Mouse (Mus musculus) MEL (cell line): ENCODE measurements at regions not wholly inside any gene's neighbourhood (a gene's known extent, or its start where the extent isn't known, plus 50 kb on each side); places are given as distances from the start of the nearest gene placed in this dataset.

Source experiments
- DNase-seq: peaks from one replicate; pipeline ENCODE4 v3.0.0; 2011; ENCODE audit warnings: low read depth, low spot score
- H3K27ac ChIP-seq: 2 replicates; pipeline ENCODE4 v1.5.1; 2012; ENCODE audit warnings: low read depth, mild to moderate bottlenecking, control low read depth, low read length, moderate library complexity; ENCODE audit not compliant: control insufficient read depth
- H3K27me3 ChIP-seq, 2 experiments: fragments of 150-350 bp in 1 of 2; sonication (generic) in 1 of 2; 2 replicates each; pipeline ENCODE4 v1.6.1; 2012; ENCODE audit warnings: low read length in 2 of 2, mild to moderate bottlenecking in 2 of 2, improper control_type of control experiment in 1 of 2, moderate library complexity in 1 of 2; ENCODE audit not compliant: insufficient read depth in 2 of 2, control insufficient read depth in 1 of 2
- H3K36me3 ChIP-seq, 2 experiments: 2 replicates each; pipeline ENCODE4 v1.6.1; 2012 to 2014; ENCODE audit warnings: low read length in 2 of 2, improper control_type of control experiment in 1 of 2, inconsistent platforms in 1 of 2, mild to moderate bottlenecking in 1 of 2; ENCODE audit not compliant: insufficient read depth in 2 of 2, control insufficient read depth in 1 of 2
- H3K4me1 ChIP-seq, 2 experiments: fragments of 150-350 bp in 1 of 2; sonication (generic) in 1 of 2; 2 replicates each; pipeline ENCODE4 v1.6.1; 2012; ENCODE audit warnings: low read length in 2 of 2, improper control_type of control experiment in 1 of 2, mild to moderate bottlenecking in 1 of 2; ENCODE audit not compliant: insufficient read depth in 2 of 2, control insufficient read depth in 1 of 2
- H3K4me3 ChIP-seq, 2 experiments: fragments of 150-350 bp in 1 of 2; sonication (generic) in 1 of 2; 2 replicates each; pipeline ENCODE4 v1.5.1; 2012; ENCODE audit warnings: low read depth in 2 of 2, low read length in 2 of 2, mild to moderate bottlenecking in 2 of 2, moderate library complexity in 2 of 2, control low read depth in 1 of 2, improper control_type of control experiment in 1 of 2; ENCODE audit not compliant: control insufficient read depth in 1 of 2, insufficient read depth in 1 of 2
- H3K79me2 ChIP-seq: 2 replicates; pipeline ENCODE4 v1.6.1; 2012; ENCODE audit warnings: mild to moderate bottlenecking, low read length, moderate library complexity; ENCODE audit not compliant: control insufficient read depth, poor library complexity, insufficient read depth
- H3K9ac ChIP-seq: 2 replicates; pipeline ENCODE4 v1.6.1; 2012; ENCODE audit warnings: low read depth, mild to moderate bottlenecking, control low read depth, low read length, moderate library complexity; ENCODE audit not compliant: control insufficient read depth, poor library complexity, severe bottlenecking
- H3K9me3 ChIP-seq: fragments of 150-350 bp; sonication (generic); replicated peaks from 2 replicates; pipeline ENCODE4 v1.6.1; 2012; ENCODE audit warnings: mild to moderate bottlenecking, low read length, improper control_type of control experiment, moderate library complexity; ENCODE audit not compliant: insufficient read depth
- BHLHE40 ChIP-seq: IDR thresholded peaks from 2 replicates; pipeline ENCODE4 v1.6.1; 2012; ENCODE audit warnings: low read depth, mild to moderate bottlenecking, inconsistent platforms, low read length, improper control_type of control experiment, borderline replicate concordance
- CHD1 ChIP-seq: IDR thresholded peaks from 2 replicates; pipeline ENCODE4 v1.6.1; 2012; ENCODE audit warnings: low read depth, mild to moderate bottlenecking, inconsistent platforms, low read length, improper control_type of control experiment
- CHD2 ChIP-seq: IDR thresholded peaks from 2 replicates; pipeline ENCODE4 v1.6.1; 2011; ENCODE audit warnings: low read length, improper control_type of control experiment
- CTCF ChIP-seq, 3 experiments: IDR thresholded peaks in 2 of 3; conservative IDR thresholded peaks in 1 of 3; 2 replicates each; pipeline ENCODE4 v1.5.1; 2011 to 2012; ENCODE audit warnings: low read length in 3 of 3, low read depth in 2 of 3, mild to moderate bottlenecking in 2 of 3, improper control_type of control experiment in 1 of 3, inconsistent platforms in 1 of 3, mixed read lengths in 1 of 3, moderate library complexity in 1 of 3; ENCODE audit not compliant: control insufficient read depth in 1 of 3, insufficient read depth in 1 of 3, poor library complexity in 1 of 3, severe bottlenecking in 1 of 3
- E2F4 ChIP-seq: IDR thresholded peaks from 2 replicates; pipeline ENCODE4 v1.6.1; 2011; ENCODE audit warnings: low read depth, low read length, improper control_type of control experiment, borderline replicate concordance
- GATA1 ChIP-seq: IDR thresholded peaks from 2 replicates; pipeline ENCODE4 v1.6.1; 2011; ENCODE audit warnings: low read depth, low read length, improper control_type of control experiment
- HCFC1 ChIP-seq: IDR thresholded peaks from 2 replicates; pipeline ENCODE4 v1.6.1; 2012; ENCODE audit warnings: low read depth, mild to moderate bottlenecking, inconsistent platforms, low read length, improper control_type of control experiment, moderate library complexity
- JUND ChIP-seq: IDR thresholded peaks from 2 replicates; pipeline ENCODE4 v1.6.1; 2011; ENCODE audit warnings: low read depth, mild to moderate bottlenecking, improper control_type of control experiment, low read length
- MAFK ChIP-seq: IDR thresholded peaks from 2 replicates; pipeline ENCODE4 v1.6.1; 2011; ENCODE audit warnings: low read depth, mild to moderate bottlenecking, low read length, improper control_type of control experiment, borderline replicate concordance
- MXI1 ChIP-seq: IDR thresholded peaks from 2 replicates; pipeline ENCODE4 v1.6.1; 2011; ENCODE audit warnings: mild to moderate bottlenecking, low read depth, low read length, improper control_type of control experiment
- MYB ChIP-seq: IDR thresholded peaks from 2 replicates; pipeline ENCODE4 v1.6.1; 2011; ENCODE audit warnings: mild to moderate bottlenecking, low read depth, low read length, improper control_type of control experiment
- MYC ChIP-seq: IDR thresholded peaks from 2 replicates; pipeline ENCODE4 v1.6.1; 2011; ENCODE audit warnings: low read depth, mild to moderate bottlenecking, low read length, improper control_type of control experiment, moderate library complexity
- NELFE ChIP-seq: IDR thresholded peaks from 2 replicates; pipeline ENCODE4 v1.6.1; 2011; ENCODE audit warnings: low read depth, low read length, improper control_type of control experiment
- POLR2A ChIP-seq, 2 experiments: IDR thresholded peaks; 2 replicates each; pipeline ENCODE4 v1.6.1; 2011 to 2012; ENCODE audit warnings: low read length in 2 of 2, mild to moderate bottlenecking in 2 of 2, control low read depth in 1 of 2, improper control_type of control experiment in 1 of 2, low read depth in 1 of 2, moderate library complexity in 1 of 2; ENCODE audit not compliant: control insufficient read depth in 1 of 2, insufficient read depth in 1 of 2, poor library complexity in 1 of 2
- POLR2AphosphoS2 ChIP-seq: IDR thresholded peaks from 2 replicates; pipeline ENCODE4 v1.6.1; 2011; ENCODE audit warnings: low read length, improper control_type of control experiment
- RCOR1 ChIP-seq: IDR thresholded peaks from 2 replicates; pipeline ENCODE4 v1.6.1; 2012; ENCODE audit warnings: low read depth, mild to moderate bottlenecking, inconsistent platforms, low read length, improper control_type of control experiment
- TBP ChIP-seq: IDR thresholded peaks from 2 replicates; pipeline ENCODE4 v1.8.0; 2011; ENCODE audit warnings: low read depth, low read length, improper control_type of control experiment
- UBTF ChIP-seq: IDR thresholded peaks from 2 replicates; pipeline ENCODE4 v1.6.1; 2012; ENCODE audit warnings: low read depth, mild to moderate bottlenecking, inconsistent platforms, low read length, improper control_type of control experiment, moderate library complexity, borderline replicate concordance; ENCODE audit not compliant: insufficient read depth
- ZKSCAN1 ChIP-seq: IDR thresholded peaks from 2 replicates; pipeline ENCODE4 v1.6.1; 2012; ENCODE audit warnings: low read depth, mild to moderate bottlenecking, inconsistent platforms, low read length, improper control_type of control experiment, moderate library complexity
- ZNF384 ChIP-seq: IDR thresholded peaks from 2 replicates; pipeline ENCODE4 v1.6.1; 2012; ENCODE audit warnings: low read depth, mild to moderate bottlenecking, inconsistent platforms, low read length, improper control_type of control experiment

DNA sequence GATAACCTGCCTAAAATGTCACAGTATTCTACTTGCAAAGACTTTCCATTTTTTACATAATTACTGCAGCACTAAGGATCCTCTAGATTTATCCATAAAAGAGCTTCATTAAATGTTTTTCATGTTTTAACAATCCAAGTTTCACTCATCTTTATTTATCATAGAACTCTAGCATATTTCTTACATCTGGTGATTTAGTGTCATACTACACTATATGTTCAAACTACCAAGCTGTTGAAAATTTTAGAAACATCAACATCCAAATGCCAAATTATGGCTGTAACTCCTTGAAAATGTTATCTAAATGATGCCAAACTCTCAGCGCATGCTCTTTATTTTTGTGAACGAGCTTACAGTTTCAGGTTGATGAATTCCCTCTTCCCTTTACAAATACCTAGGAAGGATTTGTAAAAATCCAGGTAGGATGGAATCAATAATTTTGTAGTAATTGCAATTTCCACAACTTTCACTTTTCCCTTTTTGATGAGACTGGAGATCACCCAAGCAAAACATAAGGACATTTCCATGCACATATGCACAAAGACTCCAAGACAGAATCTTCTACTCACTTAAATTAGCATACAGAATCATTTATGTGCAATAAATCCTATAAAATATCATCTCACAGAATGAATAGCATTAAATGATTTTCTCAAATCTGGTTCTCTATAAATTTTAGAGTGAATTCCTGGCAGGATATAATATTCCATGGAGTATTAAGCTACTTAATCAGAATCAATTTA is 175.0 kb upstream of the 1700003H04Rik start:
- TF ChIP-seq JUND (no peak), MAFK (no peak), HCFC1 (no peak), MYB (no peak), MYC (no peak), MXI1 (no peak), GATA1 (no peak), POLR2A (IDR thresholded peaks at IDR 0.05; ENCODE audit: control insufficient read depth in 1 of 2, insufficient read depth in 1 of 2, low read depth in 1 of 2, low read length in 2 of 2, poor library complexity in 1 of 2) (no peak), BHLHE40 (no peak)
- TF ChIP-seq, all 39 proteins: peak for 0
- Histone ChIP-seq H3K4me3 (no peak overlapping the region), H3K4me1 (no peaks in the 10 kb centered on the region), H3K79me2 (no peaks in the 10 kb centered on the region), H3K27ac (no peak overlapping the region), H3K9ac (no peak overlapping the region), H3K36me3 (no peaks in the 10 kb centered on the region), H3K27me3 (no peaks in the 10 kb centered on the region), H3K9me3 (no peaks in the 10 kb centered on the region)
- no peak for DNase-seq

GRCm38 (mm10) chr3:124752571-124753118 is 171.7 kb upstream of the 1700003H04Rik start:
- Histone ChIP-seq H3K4me3 (no peak overlapping the region), H3K27me3 (no peaks in the 10 kb centered on the region), H3K9me3 (no peaks in the 10 kb centered on the region), H3K27ac (no peak overlapping the region), H3K9ac (no peak overlapping the region), H3K79me2 (no peaks in the 10 kb centered on the region), H3K36me3 (no peaks in the 10 kb centered on the region), H3K4me1 (no peaks in the 10 kb centered on the region)
- DNase-seq, result no peak
- TF ChIP-seq POLR2A (IDR thresholded peaks at IDR 0.05; ENCODE audit: control insufficient read depth in 1 of 2, insufficient read depth in 1 of 2, low read depth in 1 of 2, low read length in 2 of 2, poor library complexity in 1 of 2) (no peak), E2F4 (no peak), GATA1 (no peak)

- no peak for TF ChIP-seq TBP
- no peak for TF ChIP-seq UBTF
- no peak for TF ChIP-seq MYC
- TF ChIP-seq RCOR1, result no peak
- no peak for TF ChIP-seq CHD1
- TF ChIP-seq HCFC1, result no peak
- TF ChIP-seq ZNF384, result no peak
- no peak for TF ChIP-seq POLR2AphosphoS2
- no peak for TF ChIP-seq CHD2
- TF ChIP-seq CTCF (IDR thresholded peaks at IDR 0.05 in 2 of 3, conservative IDR thresholded peaks at IDR 0.05 in 1 of 3; ENCODE audit: control insufficient read depth in 1 of 3, insufficient read depth in 1 of 3, low read depth in 2 of 3, low read length in 3 of 3, poor library complexity in 1 of 3, severe bottlenecking in 1 of 3), result no peak
- TF ChIP-seq MYB, result no peak
- TF ChIP-seq NELFE, result no peak
- TF ChIP-seq ZKSCAN1, result no peak
Measured at GRCm38 (mm10) chr3:124749314-124749713, 168.4 kb upstream of the 1700003H04Rik start.

More at GRCm38 (mm10) chr3:124749314-124749713, 168.4 kb upstream of the 1700003H04Rik start:
- no peak overlapping the region for H3K9ac ChIP-seq
- no peaks in the 10 kb centered on the region for H3K4me1 ChIP-seq
- H3K79me2 ChIP-seq, result no peaks in the 10 kb centered on the region
- no peak overlapping the region for H3K27ac ChIP-seq
- no peak overlapping the region for H3K4me3 ChIP-seq
- H3K9me3 ChIP-seq, result no peaks in the 10 kb centered on the region
- DNase-seq, result no peak
- no peaks in the 10 kb centered on the region for H3K36me3 ChIP-seq
- H3K27me3 ChIP-seq, result no peaks in the 10 kb centered on the region
